Mouse (Mus musculus): ENCODE data around the gene Zp1. TPM values are rescaled to one million over a fixed set of nuclear protein-coding genes. Genes with fewer than 3 reads are reported as not detected.

Zp1 gene
- total and polyA plus RNA-seq, 3 experiments, result 0.26 TPM; not detected in 2

DNA sequence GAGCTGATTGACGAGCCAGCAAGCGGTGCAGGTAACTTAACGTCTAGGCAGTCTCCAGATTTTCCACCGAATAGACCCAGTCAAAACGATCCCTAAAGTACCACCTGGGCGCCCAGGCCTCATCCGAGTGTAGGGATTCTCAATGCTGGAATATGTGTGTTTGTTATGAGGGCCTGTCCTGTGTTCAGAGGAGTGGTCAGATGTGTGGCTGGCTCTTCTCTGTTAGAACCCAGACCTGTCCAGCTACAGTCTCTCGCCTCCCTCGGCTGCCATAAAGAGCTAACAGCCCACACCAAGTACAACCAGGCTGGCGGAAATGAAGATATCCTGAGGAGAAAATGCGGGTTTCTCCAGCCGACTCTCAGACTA is 39.5 kb upstream of the Zp1 start:
- in situ Hi-C loops (cut with MboI; ENCODE audit: low pct_ligation_motif_present, low pct_unique_long_range_greater_than_20kb, low sequenced_read_pairs) (loop anchor here (5.0 to 10.0 kb wide), 2 partner anchors 48 to 285 kb away; partner anchors contain the start of gene Pga5), dilution Hi-C loops (cut with MboI; ENCODE audit: extremely low pct_ligation_motif_present, extremely low pct_unique_long_range_greater_than_20kb, low sequenced_read_pairs) (no loop called here)
- Histone ChIP-seq H3K9me3 (replicated peaks; ENCODE audit: low read length) (no peaks in the 10 kb centered on the region), H3K4me1 (ENCODE audit: control insufficient read depth in 1 of 2, insufficient read depth in 2 of 2) (0 out of 4 replicates have a peak, but pooled peaks cover 0 to 2% of the 10 kb centered on the region in 2 experiments), H3K79me2 (replicated peaks; ENCODE audit: control insufficient read depth, extremely low read depth, insufficient read depth, poor library complexity, severe bottlenecking) (no peaks in the 10 kb centered on the region), H3K27ac (ENCODE audit: insufficient read depth, low read depth) (no peak overlapping the region), H3K9ac (ENCODE audit: insufficient read depth, low read depth) (no peak overlapping the region), H3K4me3 (replicated peaks in 1 of 3; ENCODE audit: low read depth in 2 of 3, low read length in 2 of 3, poor library complexity in 1 of 3) (no peak overlapping the region), H3K36me3 (replicated peaks in 1 of 2; ENCODE audit: control insufficient read depth in 1 of 2, insufficient read depth in 1 of 2, low read length in 1 of 2) (no peaks in the 10 kb centered on the region), H3K27me3 (replicated peaks) (peaks cover 63% of the 10 kb centered on the region), H3K4me2 (ENCODE audit: insufficient read depth, low read depth, poor library complexity, severe bottlenecking) (no peak overlapping the region)
- TF ChIP-seq POLR2A (IDR thresholded peaks at IDR 0.05; ENCODE audit: low read depth, low read length) (no peak), ZMIZ1 (IDR thresholded peaks at IDR 0.05; ENCODE audit: low read depth, low read length) (no peak), POLR2AphosphoS2 (IDR thresholded peaks at IDR 0.05; ENCODE audit: low read depth, low read length) (no peak), SMC3 (IDR thresholded peaks at IDR 0.05; ENCODE audit: low read depth, low read length) (no peak), E2F4 (IDR thresholded peaks at IDR 0.05; ENCODE audit: insufficient replicate concordance, low read depth, low read length) (no peak), USF1 (IDR thresholded peaks at IDR 0.05; ENCODE audit: low read depth, low read length) (no peak), GABPA (IDR thresholded peaks at IDR 0.05; ENCODE audit: insufficient replicate concordance, low read depth, low read length) (no peak), BHLHE40 (IDR thresholded peaks at IDR 0.05; ENCODE audit: low read depth, low read length) (no peak), ETS1 (conservative IDR thresholded peaks at IDR 0.05; ENCODE audit: low read depth, low read length) (no peak), IRF4 (IDR thresholded peaks at IDR 0.05; ENCODE audit: low read depth, low read length) (no peak), CHD1 (IDR thresholded peaks at IDR 0.05; ENCODE audit: low read depth, low read length) (no peak), MEF2A (IDR thresholded peaks at IDR 0.05; ENCODE audit: borderline replicate concordance, low read depth, low read length) (no peak), ELF1 (IDR thresholded peaks at IDR 0.05; ENCODE audit: low read depth, low read length) (no peak), NELFE (IDR thresholded peaks at IDR 0.05; ENCODE audit: low read depth, low read length) (no peak), TCF12 (IDR thresholded peaks at IDR 0.05; ENCODE audit: low read depth, low read length) (no peak), ZNF384 (IDR thresholded peaks at IDR 0.05; ENCODE audit: low read depth, low read length) (no peak), NRF1 (IDR thresholded peaks at IDR 0.05; ENCODE audit: low read depth, low read length) (no peak), ZC3H11A (IDR thresholded peaks at IDR 0.05; ENCODE audit: low read depth, low read length) (no peak), MAFK (IDR thresholded peaks at IDR 0.05; ENCODE audit: insufficient replicate concordance, low read length) (no peak), USF2 (conservative IDR thresholded peaks at IDR 0.05; ENCODE audit: low read depth, low read length) (no peak)
- DNase-seq (ENCODE audit: extremely low read depth), result no peak
